Mouse (Mus musculus): ENCODE measurements around the gene Amz1. TPM values are rescaled to one million over a fixed set of nuclear protein-coding genes. Genes with fewer than 3 reads are reported as not detected.

Amz1 gene
- total RNA-seq (2015) (2.5 and 4.4 TPM in 2 replicates), total RNA-seq (2017) (3.0 and 4.4 TPM in 2 replicates)

DNA sequence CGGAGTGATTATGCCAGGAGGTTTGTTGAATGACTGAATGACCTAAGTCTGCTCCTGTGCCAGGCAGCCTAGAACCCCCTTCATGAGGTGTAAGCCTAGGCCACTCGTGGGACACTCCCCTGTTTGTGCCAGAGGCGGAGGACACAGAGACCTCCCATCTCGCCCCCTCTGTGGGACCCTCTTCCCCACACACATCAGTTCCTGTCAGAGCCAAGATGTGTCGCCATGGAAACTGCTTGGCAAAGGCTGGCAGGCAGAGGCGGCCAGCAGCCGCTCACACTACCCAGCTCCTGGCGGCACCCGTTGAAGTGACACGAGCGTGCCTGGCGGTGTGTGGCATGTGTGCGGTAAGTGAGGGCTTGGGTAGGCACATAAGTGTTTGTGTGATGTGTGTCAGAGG lies at the start of gene Amz1:
Amz1 (plus strand) TSS at position 306 of the 400 bp plus-strand sequence.
- no peak for ATAC-seq (ENCODE audit: poor library complexity, severe bottlenecking)

DNA sequence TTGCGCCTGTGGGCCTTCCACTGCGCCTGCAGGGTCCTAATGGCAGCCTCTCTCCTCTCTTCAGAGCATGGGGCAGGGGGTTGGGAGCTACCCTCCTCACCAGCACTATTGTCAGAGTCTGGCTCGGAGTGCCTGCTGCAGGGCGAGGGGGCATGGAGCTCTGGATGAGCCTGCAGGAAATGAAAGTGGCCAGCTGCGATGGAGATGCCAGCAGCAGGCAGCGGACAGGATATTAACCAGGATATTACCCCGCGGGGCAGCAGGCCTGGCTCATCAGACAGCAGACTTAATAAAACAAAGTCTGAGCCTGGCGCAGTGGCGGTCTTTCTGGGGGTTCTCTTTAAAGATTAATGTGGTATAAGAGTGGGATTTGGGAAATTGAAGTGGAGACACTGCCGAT lies 48.8 kb upstream of the Amz1 start:
- ATAC-seq (ENCODE audit: poor library complexity, severe bottlenecking), result no peak

DNA sequence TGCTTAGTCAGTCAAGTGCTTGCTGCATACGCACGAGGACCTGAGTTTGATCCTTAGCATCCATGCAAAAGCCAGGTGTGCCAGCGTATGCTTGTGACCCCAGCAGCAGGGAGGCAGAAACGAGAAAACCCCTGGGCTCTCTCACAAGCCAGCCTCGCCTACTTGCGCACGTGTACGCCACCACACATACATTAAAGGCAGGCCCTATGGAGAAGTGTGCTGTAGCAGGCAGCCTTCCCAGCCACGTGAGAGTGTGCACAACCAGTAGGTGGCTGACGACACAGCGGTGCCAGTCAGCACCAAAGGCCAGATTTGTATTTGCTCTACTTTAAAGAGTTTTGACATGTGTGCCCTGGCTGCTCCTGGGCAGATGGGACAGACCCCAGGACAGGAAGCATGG lies 48.3 kb upstream of the Amz1 start:
- ATAC-seq (ENCODE audit: poor library complexity, severe bottlenecking), result no peak

DNA sequence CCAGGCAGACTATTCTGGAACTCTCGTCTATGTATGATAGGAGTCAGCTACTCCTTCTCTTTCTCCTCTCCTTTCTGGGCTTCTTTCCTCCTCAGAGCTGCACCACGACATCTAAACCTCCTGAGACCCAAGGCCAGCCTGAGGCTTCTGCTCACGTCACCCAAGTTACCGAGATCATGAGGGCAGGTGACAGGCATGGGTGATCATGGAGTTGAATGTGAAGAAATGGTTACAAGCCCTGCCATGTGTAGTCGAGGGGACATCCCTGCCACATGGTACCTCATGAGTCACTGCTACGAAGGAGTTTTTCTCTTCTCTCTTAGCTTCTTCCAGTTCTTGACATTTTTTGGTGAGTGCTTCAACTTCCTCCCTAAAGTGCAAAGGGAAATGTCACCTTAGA lies 46.8 kb upstream of the Amz1 start:
- ATAC-seq (ENCODE audit: poor library complexity, severe bottlenecking), result no peak

DNA sequence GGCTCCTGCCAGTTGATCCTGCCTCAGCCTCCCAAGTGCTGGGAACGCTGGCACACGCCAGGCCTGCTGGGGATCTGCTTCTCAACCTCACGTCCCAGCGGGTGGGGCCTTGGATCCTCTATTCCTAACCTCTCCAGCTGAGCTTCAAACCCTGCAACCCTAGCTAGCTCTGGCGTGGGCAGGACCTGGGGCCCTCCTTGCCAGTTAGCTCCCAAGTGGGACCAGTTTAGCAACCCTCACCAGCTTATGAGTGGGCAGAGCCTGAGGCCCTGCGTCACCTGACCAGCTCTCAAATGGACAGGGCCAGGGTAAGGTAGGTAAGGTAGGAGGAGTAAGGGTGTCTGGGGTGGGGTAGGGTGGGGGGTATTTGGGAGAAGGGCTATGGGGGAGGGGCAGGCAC lies 43.9 kb upstream of the Amz1 start:
- ATAC-seq (ENCODE audit: poor library complexity, severe bottlenecking), result no peak

DNA sequence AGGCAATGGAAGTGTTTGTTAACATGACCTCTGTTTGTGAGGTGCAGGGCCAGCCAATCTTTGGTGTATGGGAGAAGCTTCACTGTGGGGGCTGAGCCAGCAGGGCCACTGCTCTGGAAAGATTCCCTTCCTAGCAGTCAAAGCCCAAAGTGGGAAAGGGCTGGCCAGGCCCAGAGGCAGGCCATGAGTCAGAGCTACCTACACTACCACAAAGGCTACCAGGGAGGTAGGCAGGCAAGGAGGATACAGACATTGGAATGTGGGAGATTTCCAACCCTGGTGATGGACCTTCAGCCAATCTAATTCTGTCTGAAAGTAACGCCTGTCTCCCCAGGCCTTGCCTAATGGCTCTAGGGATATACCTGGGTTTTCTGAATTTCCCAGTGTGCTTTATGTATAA lies 43.0 kb upstream of the Amz1 start:
- ATAC-seq (ENCODE audit: poor library complexity, severe bottlenecking), result no peak

DNA sequence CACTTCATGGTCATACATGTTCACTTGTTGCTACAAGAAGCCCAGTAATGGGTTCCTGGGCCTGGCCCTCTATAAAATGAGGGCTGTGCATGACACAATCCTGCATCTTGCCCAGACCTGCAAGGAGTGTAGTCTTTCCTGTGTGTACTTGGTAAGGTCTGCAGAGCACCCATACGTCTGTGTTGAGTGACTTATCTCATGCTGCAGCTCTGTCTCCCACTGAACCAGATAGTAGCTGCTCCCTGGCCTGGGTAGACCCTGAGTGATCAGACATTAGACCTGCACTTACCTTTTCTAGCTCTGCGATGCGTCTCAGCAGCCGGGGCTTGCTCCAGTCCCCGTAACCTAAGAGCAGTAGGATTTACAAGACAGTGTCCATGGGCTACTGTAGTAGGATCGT lies 41.8 kb upstream of the Amz1 start:
- ATAC-seq (ENCODE audit: poor library complexity, severe bottlenecking), result no peak

DNA sequence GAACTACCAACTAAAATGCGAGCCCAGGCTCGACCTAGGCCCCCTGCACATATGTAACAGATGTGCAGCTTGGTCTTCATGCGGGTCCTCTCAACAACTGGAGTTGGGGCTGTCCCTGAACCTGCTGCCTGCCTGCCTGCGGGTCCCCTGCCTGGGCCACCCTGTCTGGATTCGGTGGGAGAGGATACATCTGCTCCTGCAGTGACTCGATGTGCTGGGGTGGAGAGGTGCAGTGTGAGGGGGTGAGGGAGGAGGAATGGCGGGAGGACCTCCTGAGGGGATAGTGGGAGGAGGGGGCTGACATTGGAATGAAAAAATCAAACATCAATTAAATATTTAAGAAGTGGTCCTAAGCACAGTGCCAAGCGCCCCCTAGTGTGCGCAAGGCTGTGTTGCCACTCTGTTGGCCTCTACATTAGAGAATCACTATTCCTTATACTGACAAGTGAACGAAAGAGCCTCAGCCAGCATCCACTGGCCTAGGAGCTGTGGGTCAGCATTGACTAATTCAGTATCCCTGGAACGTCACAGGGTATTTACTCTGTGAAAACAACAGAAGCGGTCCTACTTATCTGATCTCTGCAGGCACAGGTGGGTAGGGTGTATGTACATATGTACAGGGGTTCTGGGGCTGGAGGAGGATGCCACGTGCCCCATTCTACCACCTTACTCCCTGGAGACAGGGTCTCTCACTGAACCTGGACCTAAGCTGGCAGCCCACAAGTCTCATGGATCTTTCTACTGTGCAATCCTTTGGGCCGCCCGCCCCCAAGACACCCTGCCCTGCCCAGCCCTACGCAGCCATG lies 39.4 kb upstream of the Amz1 start:
- peak; percentile 81 for ATAC-seq (ENCODE audit: poor library complexity, severe bottlenecking)

DNA sequence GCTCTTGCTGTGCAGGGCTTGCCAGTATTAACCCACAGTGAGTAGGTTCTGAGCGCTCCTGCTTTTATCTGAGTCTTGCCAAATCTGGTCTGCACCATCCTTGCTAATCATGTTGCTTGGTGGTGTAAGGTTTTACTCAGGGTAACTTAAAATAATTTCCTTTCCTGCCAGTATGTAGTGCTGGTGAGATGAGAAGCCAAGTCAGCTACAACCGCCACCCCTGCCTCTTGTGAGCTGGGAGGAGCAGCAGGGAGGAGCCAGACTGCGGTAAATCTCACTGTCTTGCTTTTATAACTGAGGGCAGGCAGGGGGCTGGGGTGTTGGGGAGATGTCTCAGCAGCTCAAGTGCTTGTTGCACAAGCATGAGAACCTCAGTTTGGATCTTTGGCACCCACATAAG lies 35.5 kb upstream of the Amz1 start:
- no peak for ATAC-seq (ENCODE audit: poor library complexity, severe bottlenecking)

DNA sequence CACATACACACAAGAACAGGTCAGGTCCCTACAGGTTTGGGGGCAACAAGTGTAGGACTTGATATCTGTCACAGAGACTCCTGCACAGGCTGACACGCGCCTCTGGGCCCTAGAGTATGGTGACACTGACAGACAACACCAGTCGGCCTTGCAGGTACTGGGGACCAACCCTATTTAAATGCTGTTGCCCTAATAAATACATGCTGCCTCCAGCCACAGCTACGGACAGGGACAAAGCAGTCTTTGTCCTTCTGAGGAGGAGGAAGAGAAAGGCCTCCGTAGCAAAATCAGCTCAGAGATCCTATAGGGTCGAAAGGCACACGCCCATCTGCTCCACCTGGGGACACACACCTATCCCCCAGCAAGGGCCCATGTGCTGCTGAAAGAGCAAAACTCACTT lies 27.9 kb upstream of the Amz1 start:
- ATAC-seq (ENCODE audit: poor library complexity, severe bottlenecking), result no peak

DNA sequence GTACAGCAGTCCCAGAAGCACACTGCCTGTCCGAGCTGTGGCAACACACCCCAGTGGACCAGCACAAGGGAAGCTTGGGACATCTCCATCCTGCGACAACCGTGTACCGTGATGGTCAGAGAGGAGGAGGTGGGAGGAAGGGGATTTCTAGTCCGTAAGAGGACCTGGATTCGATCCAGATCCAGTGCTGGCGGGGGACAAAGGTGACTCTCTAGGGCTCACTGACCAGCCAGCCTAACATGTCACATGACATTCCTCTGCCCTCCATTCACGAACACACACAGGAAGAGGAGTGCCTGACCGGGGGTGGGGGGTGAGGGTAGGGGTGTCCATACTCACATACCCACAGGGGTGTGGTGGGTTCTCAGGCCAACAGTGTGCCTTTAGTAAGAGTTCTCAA lies 24.2 kb upstream of the Amz1 start:
- ATAC-seq (ENCODE audit: poor library complexity, severe bottlenecking), result no peak

DNA sequence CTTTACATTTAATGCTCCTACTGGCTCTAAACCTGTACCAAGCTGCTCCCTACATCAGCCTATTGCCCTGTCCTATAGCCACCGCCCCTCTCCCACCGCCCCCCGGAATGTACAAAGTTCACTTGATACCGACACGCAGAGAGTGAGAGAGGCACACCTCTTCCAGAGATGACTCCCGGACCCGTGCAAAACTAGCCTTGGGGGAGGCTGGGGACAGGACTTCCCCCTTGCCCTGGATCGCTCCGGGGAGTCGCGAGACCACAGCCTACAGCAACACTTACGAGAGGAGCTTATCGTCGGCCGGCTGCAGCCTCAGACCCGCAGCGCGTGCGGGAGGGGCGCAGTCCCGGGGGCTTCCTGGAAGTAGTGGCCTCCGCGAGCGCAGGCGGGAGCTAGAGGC lies 22.3 kb upstream of the Amz1 start:
- ATAC-seq (ENCODE audit: poor library complexity, severe bottlenecking), result peak; percentile 1

DNA sequence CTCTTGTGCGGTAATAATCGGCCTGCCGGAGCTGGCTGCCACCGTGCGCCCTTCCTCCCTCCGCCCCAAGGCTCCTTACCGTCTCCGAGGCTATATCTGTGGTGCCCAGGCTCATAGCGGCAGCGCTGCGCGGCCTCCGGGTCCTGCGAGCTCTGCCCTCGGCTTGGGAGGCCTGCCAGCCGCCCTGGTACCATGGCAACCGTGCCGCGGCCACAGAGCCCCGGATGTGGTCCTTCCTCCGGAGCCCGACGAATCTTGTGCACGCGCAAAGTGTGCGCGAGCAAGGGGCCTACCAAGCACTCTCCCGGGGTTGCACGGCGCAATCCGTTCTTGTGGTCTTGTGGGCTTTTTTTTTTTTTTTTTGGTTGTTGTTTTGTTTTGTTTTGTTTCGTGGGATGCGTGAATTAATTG lies 21.8 kb upstream of the Amz1 start, which contains the start of gene Iqce:
Iqce (minus strand) TSS at position 276 of the 411 bp plus-strand sequence.
- peak; percentile 59 for ATAC-seq (ENCODE audit: poor library complexity, severe bottlenecking)

DNA sequence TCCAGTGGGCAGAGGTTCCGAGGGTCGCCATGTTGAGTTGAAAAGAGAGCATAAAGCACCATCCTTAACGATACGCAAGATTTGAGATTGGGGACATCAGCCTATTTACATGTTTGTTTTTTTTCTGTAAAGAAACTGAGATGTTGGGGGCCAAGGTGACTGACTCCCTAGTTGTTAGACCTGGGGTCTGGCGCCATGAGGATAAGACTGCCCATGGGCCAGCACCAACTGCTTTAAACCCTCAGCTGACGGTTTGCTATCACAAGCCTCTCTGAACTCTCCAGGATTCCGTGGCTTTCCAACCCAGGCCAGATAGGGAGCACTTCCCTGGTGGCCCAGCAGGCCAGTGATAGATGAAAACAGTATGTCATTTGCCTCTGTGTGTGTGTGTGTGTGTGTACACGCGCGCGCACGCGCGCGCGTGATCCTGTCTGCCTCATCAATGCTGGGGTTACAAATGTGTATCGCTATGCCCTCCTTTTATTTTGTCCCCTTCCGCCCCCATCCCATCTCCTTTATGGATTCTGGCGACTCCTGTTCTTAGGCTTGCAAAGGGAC lies 21.2 kb upstream of the Amz1 start:
- no peak for ATAC-seq (ENCODE audit: poor library complexity, severe bottlenecking)

DNA sequence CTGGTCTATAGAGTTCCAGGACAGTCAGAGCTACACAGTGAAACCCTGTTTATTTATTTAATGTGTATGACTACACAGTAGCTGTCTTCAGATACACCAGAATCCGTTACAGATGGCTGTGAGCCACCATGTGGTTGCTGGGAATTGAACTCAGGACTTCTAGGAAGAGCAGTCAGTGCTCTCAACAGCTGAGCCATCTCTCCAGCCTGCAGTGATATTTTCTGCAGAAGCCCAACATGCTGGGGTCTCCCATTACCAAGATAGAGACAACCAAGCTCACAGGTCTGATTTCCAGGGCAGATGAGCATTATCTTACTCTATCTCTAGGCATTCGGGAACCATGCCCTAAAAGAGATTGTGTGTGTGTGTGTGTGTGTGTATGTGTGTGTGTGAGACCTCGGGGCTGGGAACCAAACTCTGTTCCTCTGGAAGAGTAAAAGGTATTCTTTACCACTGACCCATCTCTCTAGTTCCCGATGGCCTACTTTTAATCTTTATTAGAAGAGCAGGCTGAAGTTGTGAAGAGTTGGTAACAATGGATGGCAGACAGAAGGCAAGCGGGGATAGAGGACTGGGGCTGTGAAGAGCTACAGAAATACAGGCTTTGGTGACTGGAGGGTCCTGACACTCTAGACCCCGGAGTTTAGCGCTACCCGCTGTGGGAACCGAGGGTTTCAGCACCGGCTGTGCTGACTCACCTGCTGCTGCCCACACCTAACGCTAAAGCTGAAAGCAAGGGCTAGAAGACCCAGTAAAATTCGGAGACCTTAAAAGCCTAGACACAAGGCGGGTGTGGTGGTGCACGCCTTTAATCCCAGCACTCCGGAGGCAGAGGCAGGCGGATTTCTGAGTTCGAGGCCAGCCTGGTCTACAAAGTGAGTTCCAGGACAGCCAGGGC lies 20.2 kb upstream of the Amz1 start:
- no peak for ATAC-seq (ENCODE audit: poor library complexity, severe bottlenecking)

DNA sequence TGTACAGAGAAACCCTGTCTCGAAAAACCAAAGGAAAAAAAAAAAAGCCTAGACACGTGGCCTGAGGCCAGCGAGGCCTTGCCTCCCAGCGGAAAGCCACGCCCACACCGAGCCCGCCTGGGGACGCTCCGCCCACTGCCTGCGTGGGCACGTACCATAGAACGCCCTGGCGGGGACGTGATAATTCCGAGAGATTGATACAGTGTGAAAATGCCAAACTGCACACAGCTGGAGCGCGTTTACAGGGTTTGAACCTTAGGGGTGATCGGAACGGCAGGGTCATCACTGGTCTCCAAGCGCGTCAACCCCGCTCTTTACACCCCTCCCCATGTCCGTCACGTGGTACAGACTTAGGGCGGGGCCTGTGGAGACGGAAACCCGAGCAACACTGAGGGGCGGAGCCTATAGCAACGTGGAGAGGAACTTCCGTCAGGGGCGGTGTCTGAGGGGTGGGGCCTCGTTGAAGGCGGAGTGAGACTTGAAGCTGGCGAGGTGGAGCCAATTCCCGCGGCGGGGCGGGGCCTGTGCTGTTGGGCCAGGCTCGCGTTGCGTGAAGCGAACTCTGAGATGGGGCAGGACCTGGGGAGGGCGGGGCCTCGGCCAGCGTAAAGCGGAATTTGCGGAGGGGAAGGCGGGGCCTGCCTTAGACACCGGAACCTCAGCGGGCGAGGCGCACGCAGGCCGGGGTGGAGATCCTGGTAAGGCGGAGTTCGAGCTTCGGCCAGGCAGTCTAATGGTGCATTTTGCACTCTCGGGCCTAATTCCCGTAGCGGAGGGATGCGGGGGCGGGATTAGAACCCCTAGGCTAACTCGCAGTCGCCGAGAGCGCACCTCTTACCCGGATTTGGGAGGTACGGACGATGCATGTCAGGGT lies 19.3 kb upstream of the Amz1 start, which contains the start of gene Brat1:
Brat1 (plus strand) TSS at position 634 of the 874 bp plus-strand sequence.
- peak; percentile 84 for ATAC-seq (ENCODE audit: poor library complexity, severe bottlenecking)

DNA sequence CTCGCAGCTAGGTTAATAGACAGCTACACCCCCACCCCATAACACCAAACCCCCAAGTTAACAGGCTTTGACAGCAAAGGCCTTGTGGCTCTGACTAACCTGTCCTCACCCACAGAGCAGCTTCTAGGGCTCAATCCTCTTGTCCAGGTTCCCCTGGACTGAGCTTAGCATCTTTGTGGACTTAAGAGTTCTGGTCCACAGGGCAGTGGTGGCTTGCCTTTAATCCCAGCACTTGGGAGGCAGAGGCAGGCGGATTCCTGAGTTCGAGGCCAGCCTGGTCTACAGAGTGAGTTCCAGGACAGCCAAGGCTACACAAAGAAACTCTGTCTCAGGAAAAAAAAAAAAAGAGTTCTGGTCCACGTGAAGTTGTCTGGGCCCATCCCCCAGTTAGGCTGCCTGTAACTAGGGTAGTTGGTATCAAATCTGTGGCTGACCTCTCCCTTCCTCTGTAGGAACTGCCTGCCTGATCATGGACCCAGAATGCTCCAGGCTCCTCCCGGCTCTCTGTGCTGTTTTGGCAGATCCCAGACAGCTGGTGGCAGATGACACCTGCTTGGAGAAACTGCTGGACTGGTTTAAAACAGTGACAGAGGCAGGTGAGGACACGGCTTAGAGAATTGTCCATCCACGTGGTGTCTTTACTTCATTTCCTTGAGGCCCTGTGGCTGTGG lies 18.3 kb upstream of the Amz1 start:
- ATAC-seq (ENCODE audit: poor library complexity, severe bottlenecking), result no peak

DNA sequence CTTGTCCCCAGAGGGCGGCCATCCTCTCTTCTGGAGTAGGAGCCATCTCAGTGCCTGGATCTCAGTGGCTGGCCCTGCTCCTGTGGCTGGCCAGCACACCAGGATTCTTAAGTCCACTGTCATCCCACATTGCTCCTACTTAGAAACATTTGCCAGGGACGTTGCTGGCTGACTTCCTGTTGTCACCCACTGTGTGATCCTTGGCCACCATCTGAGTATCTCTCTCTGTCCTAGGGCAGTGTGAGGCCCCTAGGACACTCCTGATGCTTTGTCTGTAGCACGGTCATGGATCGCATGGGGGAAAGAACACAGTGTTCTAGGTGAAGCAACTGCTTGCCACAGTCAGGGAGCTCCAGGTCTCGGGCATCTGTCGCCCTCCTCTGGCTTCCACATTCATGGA lies 13.6 kb upstream of the Amz1 start:
- no peak for ATAC-seq (ENCODE audit: poor library complexity, severe bottlenecking)

DNA sequence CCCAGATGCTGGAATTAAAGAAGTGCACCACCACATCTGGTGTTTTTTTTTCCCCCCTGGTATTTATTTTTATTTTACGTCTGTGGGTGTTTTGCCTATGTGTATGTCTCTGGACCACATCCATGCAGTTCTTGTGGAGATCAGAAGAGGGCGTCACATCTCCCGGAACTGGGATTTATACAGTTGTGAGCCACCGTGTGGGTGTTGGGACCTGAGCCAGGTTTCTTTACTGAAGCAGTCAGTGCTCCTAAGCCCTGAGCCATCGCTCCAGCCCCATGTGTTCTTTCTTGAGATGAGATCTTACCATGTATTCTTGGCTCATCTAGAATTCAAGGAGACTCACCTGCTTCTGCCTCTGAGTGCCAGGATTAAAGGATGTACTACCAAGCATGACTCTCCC lies 12.9 kb upstream of the Amz1 start:
- ATAC-seq (ENCODE audit: poor library complexity, severe bottlenecking), result no peak

DNA sequence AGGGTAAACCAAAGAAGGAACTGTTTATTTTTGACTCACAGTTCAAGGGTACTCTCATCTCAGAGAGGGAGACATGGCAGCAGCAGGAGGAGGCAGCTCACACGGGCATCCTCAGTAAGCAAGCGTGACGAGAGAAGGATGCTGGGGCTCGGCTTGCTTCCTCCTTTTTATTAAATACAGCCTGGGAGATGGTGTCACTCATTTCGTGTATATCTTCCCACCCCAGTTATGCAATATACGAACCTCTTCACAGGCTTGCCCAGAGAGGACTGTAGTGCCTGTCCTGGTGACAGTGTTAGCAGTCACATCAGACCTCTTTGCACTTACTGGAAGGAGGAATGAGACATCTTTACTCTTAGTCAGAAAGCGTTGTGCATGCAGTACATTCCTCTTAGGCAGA lies 3.2 kb upstream of the Amz1 start:
- peak; percentile 71 for ATAC-seq (ENCODE audit: poor library complexity, severe bottlenecking)

All from megakaryocyte, adult 5-6 weeks (primary cell).